12 mouse cellular contexts compared by ENCODE assay signal in the genomic region with DNA sequence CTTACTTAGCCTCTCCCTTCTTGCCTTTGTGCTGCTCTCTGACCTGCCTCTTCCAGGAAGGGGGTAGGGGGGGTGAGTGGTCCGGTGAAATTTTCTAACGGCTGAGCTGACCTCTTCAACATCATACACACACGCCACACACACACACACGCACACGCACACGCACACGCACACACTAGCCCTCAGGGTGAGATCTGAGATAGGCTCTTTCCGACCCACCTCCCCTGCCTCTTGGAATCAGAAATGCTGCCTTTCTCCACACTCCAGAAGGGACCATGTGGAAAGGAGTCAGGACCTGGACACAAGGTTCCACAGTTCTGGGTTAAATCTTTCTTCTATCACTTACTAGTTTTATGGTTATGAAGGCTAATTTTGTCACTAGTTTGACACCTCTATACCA. TPM values are rescaled to one million over a fixed set of nuclear protein-coding genes. Genes with fewer than 3 reads are reported as not detected.
A peak's percentile ranks its signal among the peaks of the same experiment; 100 is the strongest.
DNase-seq lines count a peak whose midpoint lies in the region; ATAC-seq lines count a peak whose summit lies in the region.
"Had no signal": no experiment of that assay in that cellular context is flagged by ENCODE, and none has a peak within 500 bp of the region (broad histone marks: within the 10 kb centered on the region; RNA-seq: fewer than 3 reads in every experiment).

No protein-coding gene starts in this region.

- intact Hi-C loops in left cerebral cortex, postnatal 14 days (cut with DNase I): no loop called here

- H3K36me3 ChIP-seq in midbrain, embryonic 10.5 days: no peaks in the 10 kb centered on the region
- H3K36me3 ChIP-seq in midbrain, embryonic 16.5 days (ENCODE audit: control insufficient read depth, insufficient read depth, low read length): no peaks in the 10 kb centered on the region
- H3K36me3 ChIP-seq in forebrain, embryonic 13.5 days (ENCODE audit: poor library complexity, severe bottlenecking): no peaks in the 10 kb centered on the region
- no peaks in the 10 kb centered on the region for H3K36me3 ChIP-seq in limb, embryonic 11.5 days (ENCODE audit: control insufficient read depth, insufficient read depth, low read length)

- H3K4me2 ChIP-seq in midbrain, embryonic 16.5 days (ENCODE audit: low read length): no peak overlapping the region
- peak overlapping the region; percentile 47 for H3K4me2 ChIP-seq in forebrain, embryonic 13.5 days
- no peak overlapping the region for H3K4me2 ChIP-seq in limb, embryonic 11.5 days (ENCODE audit: low read depth, severe bottlenecking)

- H3K27me3 ChIP-seq in midbrain, embryonic 10.5 days (ENCODE audit: low read depth, poor library complexity, severe bottlenecking): peaks cover 28% of the 10 kb centered on the region
- H3K27me3 ChIP-seq in midbrain, embryonic 16.5 days (ENCODE audit: control insufficient read depth, insufficient read depth, low read depth, low read length): no peaks in the 10 kb centered on the region; the same call in 1 of the 2 replicates
- H3K27me3 ChIP-seq in forebrain, embryonic 13.5 days: no peaks in the 10 kb centered on the region
- no peaks in the 10 kb centered on the region for H3K27me3 ChIP-seq in limb, embryonic 11.5 days (ENCODE audit: control insufficient read depth, insufficient read depth, low read length)

- H3K27ac ChIP-seq in midbrain, embryonic 10.5 days (replicated peaks): peak overlapping the region; percentile 81
- H3K27ac ChIP-seq in midbrain, embryonic 16.5 days (ENCODE audit: low read length): no peak overlapping the region
- no peak overlapping the region for H3K27ac ChIP-seq in forebrain, embryonic 13.5 days
- H3K27ac ChIP-seq in limb, embryonic 11.5 days (replicated peaks; ENCODE audit: low read depth, low read length): no peak overlapping the region

- peaks cover 66% of the 10 kb centered on the region for H3K4me1 ChIP-seq in midbrain, embryonic 10.5 days
- peaks cover 22% of the 10 kb centered on the region for H3K4me1 ChIP-seq in midbrain, embryonic 16.5 days (ENCODE audit: control insufficient read depth, insufficient read depth, low read length)
- peaks cover 26% of the 10 kb centered on the region for H3K4me1 ChIP-seq in forebrain, embryonic 13.5 days
- peaks cover 8% of the 10 kb centered on the region; the same call in 1 of the 2 replicates for H3K4me1 ChIP-seq in limb, embryonic 11.5 days (ENCODE audit: control insufficient read depth, insufficient read depth, low read length)

- no peak for ATAC-seq in midbrain, embryonic 16.5 days
- peak; percentile 46 for ATAC-seq in forebrain, embryonic 13.5 days
- ATAC-seq in limb, embryonic 11.5 days (ENCODE audit: insufficient number of reproducible peaks, low FRiP score, low TSS enrichment, low read depth): peak; percentile 36; the same call in 1 of the 2 replicates

- H3K9me3 ChIP-seq in midbrain, embryonic 10.5 days (replicated peaks): no peaks in the 10 kb centered on the region
- no peaks in the 10 kb centered on the region for H3K9me3 ChIP-seq in midbrain, embryonic 16.5 days (replicated peaks; ENCODE audit: control insufficient read depth, low read length, poor library complexity, severe bottlenecking)
- H3K9me3 ChIP-seq in forebrain, embryonic 13.5 days (replicated peaks): no peaks in the 10 kb centered on the region
- H3K9me3 ChIP-seq in limb, embryonic 11.5 days (ENCODE audit: control insufficient read depth, low read length): no peaks in the 10 kb centered on the region

- WGBS in midbrain, embryonic 10.5 days: 16% methylated on average over 8 of the region's 8 CpGs
- WGBS in midbrain, embryonic 16.5 days: 18% methylated on average over 8 of the region's 8 CpGs
- 15% methylated on average over 8 of the region's 8 CpGs for WGBS in forebrain, embryonic 13.5 days
- 12% methylated on average over 8 of the region's 8 CpGs for WGBS in limb, embryonic 11.5 days

- no peak overlapping the region for H3K9ac ChIP-seq in midbrain, embryonic 16.5 days (ENCODE audit: low read depth, low read length)
- no peak overlapping the region for H3K9ac ChIP-seq in forebrain, embryonic 13.5 days
- no peak overlapping the region for H3K9ac ChIP-seq in limb, embryonic 11.5 days (ENCODE audit: low read length)

- H3K4me3 ChIP-seq in midbrain, embryonic 10.5 days: no peak overlapping the region
- no peak overlapping the region for H3K4me3 ChIP-seq in midbrain, embryonic 16.5 days (ENCODE audit: low read depth, low read length)
- H3K4me3 ChIP-seq in forebrain, embryonic 13.5 days: no peak overlapping the region
- H3K4me3 ChIP-seq in limb, embryonic 11.5 days (ENCODE audit: low read depth, low read length): no peak overlapping the region
- H3K4me3 ChIP-seq: erythroblast, embryonic 14.5 days had no signal

- peak; percentile 32 for DNase-seq in midbrain, embryonic 10.5 days (ENCODE audit: low spot score)
- no peak for DNase-seq in limb, embryonic 11.5 days (ENCODE audit: low spot score)
- no peak for DNase-seq in spleen, postnatal 10 days (ENCODE audit: low spot score in 2 of 2)
- DNase-seq in left cerebral cortex, postnatal 14 days (ENCODE audit: low spot score in 2 of 2): no peak
- DNase-seq in cerebellum, postnatal 4 days (ENCODE audit: low spot score in 2 of 2): no peak
- DNase-seq: spleen, adult 18-20 months had no signal

RNA-seq across cellular contexts. Expression of gene F2rl1, which starts 8.6 kb away (rescaled TPM):
- 0.15 and 0.31 TPM in 2 replicates for polyA plus RNA-seq in midbrain, embryonic 10.5 days (2016; fragmentation: Nextera tagmentation; extraction: Ambion mirVana)
- 0.09 and 0.26 TPM in 2 replicates for polyA plus RNA-seq in midbrain, embryonic 16.5 days (2015; fragmentation: Nextera tagmentation; extraction: Ambion mirVana)
- 0.08 TPM in 1 of 2 replicates, not detected in the other for polyA plus RNA-seq in forebrain, embryonic 13.5 days (2015; fragmentation: Nextera tagmentation; extraction: Ambion mirVana)
- 0.11 TPM in 1 of 2 replicates, not detected in the other for polyA plus RNA-seq in limb, embryonic 11.5 days (2014; fragmentation: Nextera tagmentation; extraction: Ambion mirVana)
- total RNA-seq in left cerebral cortex, postnatal 14 days (2021): under 1 TPM; 0.27 to 0.46 TPM
- polyA plus RNA-seq: erythroblast, embryonic 14.5 days; neural tube, embryonic 14.5 days had no signal

RNA-seq across cellular contexts. Expression of gene S100z, which starts 55.1 kb away (rescaled TPM):
- not detected in 2 replicates for polyA plus RNA-seq in midbrain, embryonic 10.5 days (2016; fragmentation: Nextera tagmentation; extraction: Ambion mirVana)
- polyA plus RNA-seq in midbrain, embryonic 16.5 days (2015; fragmentation: Nextera tagmentation; extraction: Ambion mirVana): not detected in 2 replicates
- polyA plus RNA-seq in forebrain, embryonic 13.5 days (2015; fragmentation: Nextera tagmentation; extraction: Ambion mirVana): not detected in 2 replicates
- not detected in 2 replicates for polyA plus RNA-seq in limb, embryonic 11.5 days (2014; fragmentation: Nextera tagmentation; extraction: Ambion mirVana)
- total RNA-seq in left cerebral cortex, postnatal 14 days (2021): not detected
- total RNA-seq: layer of hippocampus, adult 18-20 months had no signal
- polyA plus RNA-seq: erythroblast, embryonic 14.5 days; liver, embryonic 16.5 days; neural tube, embryonic 14.5 days had no signal
